Mouse (Mus musculus) cerebral cortex, adult 2 months (tissue): ENCODE measurements around the gene Arhgap1.

Experiments
- WGBS: fragments of 180-500 bp; shearing (Covaris S2); methylation state at CpG from one replicate; pipeline ENCODE4 v1.1.7; 2018; 5-methylcytosine and 5-hydroxymethylcytosine counted together

Gene Arhgap1

GRCm38 (mm10) chr2:91649553-91650359, at the start of gene Arhgap1, which contains the start of gene Zfp408:
TSS of gene Arhgap1 (plus strand) at chr2:91649860.
TSS of gene Zfp408 (minus strand) at chr2:91649791.
- under 1% methylated on average over 44 of the region's 44 CpGs for WGBS

GRCm38 (mm10) chr2:91600475-91600874, 49.2 kb upstream of the Arhgap1 start:
- 63% methylated on average over 4 of the region's 4 CpGs for WGBS

- 88% methylated on average over 4 of the region's 4 CpGs for WGBS
Observed at GRCm38 (mm10) chr2:91602389-91602788, 47.3 kb upstream of the Arhgap1 start.

GRCm38 (mm10) chr2:91622356-91622755, 27.3 kb upstream of the Arhgap1 start:
- 91% methylated on average over 5 of the region's 5 CpGs for WGBS

- 92% methylated on average over 7 of the region's 7 CpGs for WGBS
Observed at GRCm38 (mm10) chr2:91623366-91623765, 26.3 kb upstream of the Arhgap1 start.

GRCm38 (mm10) chr2:91627486-91627885, 22.2 kb upstream of the Arhgap1 start:
- WGBS = 82% methylated on average over 5 of the region's 5 CpGs

- 91% methylated on average over 8 of the region's 8 CpGs for WGBS
Observed at GRCm38 (mm10) chr2:91628171-91628570, 21.5 kb upstream of the Arhgap1 start.

GRCm38 (mm10) chr2:91629682-91630081, 20.0 kb upstream of the Arhgap1 start:
- WGBS = 70% methylated on average over 18 of the region's 18 CpGs

GRCm38 (mm10) chr2:91630384-91630783, 19.3 kb upstream of the Arhgap1 start:
- WGBS = 93% methylated on average over 12 of the region's 12 CpGs

- WGBS = 84% methylated on average over 5 of the region's 5 CpGs
Observed at GRCm38 (mm10) chr2:91631826-91632225, 17.8 kb upstream of the Arhgap1 start.

- WGBS = 89% methylated on average over 5 of the region's 5 CpGs
Observed at GRCm38 (mm10) chr2:91632316-91632715, 17.3 kb upstream of the Arhgap1 start.

- WGBS = 89% methylated on average over 12 of the region's 12 CpGs
Observed at GRCm38 (mm10) chr2:91633334-91633977, 16.2 kb upstream of the Arhgap1 start.

GRCm38 (mm10) chr2:91634841-91635240, 14.8 kb upstream of the Arhgap1 start:
- 61% methylated on average over 9 of the region's 9 CpGs for whole genome bisulfite sequencing

- WGBS = 87% methylated on average over 11 of the region's 11 CpGs
Observed at GRCm38 (mm10) chr2:91635486-91635885, 14.2 kb upstream of the Arhgap1 start.

- 87% methylated on average over 8 of the region's 8 CpGs for WGBS
Observed at GRCm38 (mm10) chr2:91636229-91636628, 13.4 kb upstream of the Arhgap1 start, which contains the start of gene F2. TSS of gene F2 (minus strand) at chr2:91636414.

- WGBS = 75% methylated on average over 5 of the region's 5 CpGs
Observed at GRCm38 (mm10) chr2:91636727-91637338, 12.8 kb upstream of the Arhgap1 start.

- WGBS = 76% methylated on average over 6 of the region's 6 CpGs
Observed at GRCm38 (mm10) chr2:91638931-91639330, 10.7 kb upstream of the Arhgap1 start.

- 90% methylated on average over 2 of the region's 2 CpGs for WGBS
Observed at GRCm38 (mm10) chr2:91642825-91643415, 6.7 kb upstream of the Arhgap1 start.

GRCm38 (mm10) chr2:91644021-91644420, 5.6 kb upstream of the Arhgap1 start:
- 89% methylated on average over 11 of the region's 11 CpGs for WGBS

GRCm38 (mm10) chr2:91645354-91645753, 4.3 kb upstream of the Arhgap1 start:
- WGBS = 97% methylated on average over 15 of the region's 15 CpGs

- 90% methylated on average over 11 of the region's 11 CpGs for whole genome bisulfite sequencing
Observed at GRCm38 (mm10) chr2:91645811-91646210, 3.8 kb upstream of the Arhgap1 start.

- 34% methylated on average over 1 of the region's 1 CpGs for WGBS
Observed at GRCm38 (mm10) chr2:91646733-91647132, 2.9 kb upstream of the Arhgap1 start.
